Mouse (Mus musculus): Measurements from ENCODE around the gene Slc15a3. TPM values are rescaled to one million over a fixed set of nuclear protein-coding genes. Genes with fewer than 3 reads are reported as not detected.
A peak's percentile ranks its signal among the peaks of the same experiment; 100 is the strongest.

Gene Slc15a3
- polyA plus RNA-seq, 1 experiment from 2014 or later = 1.2 TPM

DNA sequence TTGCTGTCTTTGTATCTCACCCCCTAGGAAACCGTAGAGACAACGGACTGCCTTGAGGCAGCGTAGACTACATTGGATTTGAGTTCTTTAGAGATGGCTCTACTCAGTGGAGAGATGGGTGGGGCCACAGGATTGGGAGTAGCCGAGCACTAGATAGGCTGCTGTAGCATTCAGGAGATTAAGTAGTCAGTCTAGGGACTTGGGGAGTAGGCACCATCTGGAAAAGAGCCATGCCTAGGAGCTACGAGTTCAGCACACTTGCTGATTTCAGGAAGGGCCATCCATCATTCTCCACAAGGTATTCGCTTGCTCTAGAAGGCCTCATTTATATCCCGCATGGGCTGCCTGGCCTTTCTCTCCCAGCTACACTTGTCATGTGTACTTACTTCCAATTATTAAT lies 6.6 kb downstream of the Slc15a3 start:
- H3K4me2 ChIP-seq = no peak overlapping the region
- H3K9me3 ChIP-seq (replicated peaks) = no peaks in the 10 kb centered on the region
- H3K27me3 ChIP-seq = peaks cover 16% of the 10 kb centered on the region
- H3K9ac ChIP-seq = no peak overlapping the region
- ATAC-seq (ENCODE audit: insufficient read depth) = no peak
- H3K4me3 ChIP-seq (replicated peaks) = no peak overlapping the region
- H3K4me1 ChIP-seq (replicated peaks) = peaks cover 4% of the 10 kb centered on the region; the same call in 1 of the 2 replicates
- WGBS (ENCODE audit: insufficient replicate concordance) = 64% methylated on average over 7 of the region's 7 CpGs
- H3K27ac ChIP-seq (replicated peaks) = no peak overlapping the region
- H3K36me3 ChIP-seq (replicated peaks) = no peaks in the 10 kb centered on the region

DNA sequence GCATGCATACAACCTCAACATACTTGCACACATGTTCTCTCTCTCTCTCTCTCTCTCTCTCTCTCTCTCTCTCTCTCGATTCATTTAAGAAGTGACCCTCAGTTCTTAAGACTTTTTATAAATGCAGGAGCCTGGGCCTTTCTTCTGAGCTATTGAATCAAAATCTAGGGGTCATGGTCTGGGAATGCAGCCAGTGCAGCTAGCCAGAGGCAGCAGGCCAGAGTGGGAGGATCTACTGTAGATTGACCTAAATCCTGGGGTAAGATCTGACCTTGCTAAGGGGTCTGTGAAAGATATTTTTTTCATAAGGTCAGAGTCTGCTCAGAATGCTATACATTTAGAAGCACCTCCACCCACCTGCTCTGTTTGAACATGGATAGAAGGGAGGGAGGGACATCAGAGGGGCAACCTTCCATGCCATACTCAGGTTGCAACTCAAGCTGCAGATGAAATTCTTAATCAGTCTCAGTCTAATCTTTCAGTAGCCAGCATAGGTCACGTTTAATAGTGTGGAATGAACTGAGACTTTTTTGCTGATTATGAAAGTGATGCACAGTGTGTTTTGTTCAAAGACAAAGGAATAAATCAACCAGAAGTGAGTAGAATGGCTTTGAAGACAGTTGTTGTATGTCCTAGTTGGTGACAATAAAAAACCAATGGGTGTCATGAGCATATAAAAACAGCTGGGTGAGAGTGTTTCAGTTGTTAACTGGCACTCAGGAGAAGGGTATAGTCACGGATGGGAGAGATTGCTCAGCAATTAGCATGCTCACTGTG lies 8.0 kb downstream of the Slc15a3 start:
- no peaks in the 10 kb centered on the region for H3K9me3 ChIP-seq (replicated peaks)
- peaks cover 8% of the 10 kb centered on the region for H3K27me3 ChIP-seq
- no peak overlapping the region for H3K9ac ChIP-seq
- no peak for ATAC-seq (ENCODE audit: insufficient read depth)
- H3K4me1 ChIP-seq (replicated peaks) = no peaks in the 10 kb centered on the region
- H3K4me2 ChIP-seq = no peak overlapping the region
- no peak overlapping the region for H3K27ac ChIP-seq (replicated peaks)
- no peaks in the 10 kb centered on the region for H3K36me3 ChIP-seq (replicated peaks)
- WGBS (ENCODE audit: insufficient replicate concordance) = 42% methylated on average over 3 of the region's 3 CpGs
- H3K4me3 ChIP-seq (replicated peaks) = no peak overlapping the region

DNA sequence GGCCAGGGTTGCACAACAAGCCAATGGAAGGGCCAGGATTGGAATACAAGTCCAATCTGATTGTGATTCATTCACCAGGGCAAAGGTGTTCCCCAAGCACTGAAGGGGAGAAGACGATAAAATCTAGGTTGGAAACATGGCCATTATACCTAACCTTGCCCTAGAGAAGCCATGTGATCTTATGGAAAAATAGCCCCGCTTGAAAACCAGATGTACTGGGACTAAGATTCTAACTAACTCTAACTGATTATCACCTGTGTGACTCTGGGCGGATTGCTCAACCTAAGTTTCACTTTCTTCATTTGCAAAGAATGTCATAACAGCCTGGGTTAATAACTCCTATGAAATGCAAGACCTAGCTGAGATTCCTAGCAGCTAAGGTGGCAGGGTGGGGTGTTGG lies 15.9 kb downstream of the Slc15a3 start:
- H3K4me3 ChIP-seq (replicated peaks) = no peak overlapping the region
- H3K4me1 ChIP-seq (replicated peaks) = no peaks in the 10 kb centered on the region
- H3K4me2 ChIP-seq = no peak overlapping the region
- ATAC-seq (ENCODE audit: insufficient read depth) = no peak
- no peaks in the 10 kb centered on the region for H3K9me3 ChIP-seq (replicated peaks)
- no peak overlapping the region for H3K9ac ChIP-seq
- no peaks in the 10 kb centered on the region for H3K36me3 ChIP-seq (replicated peaks)
- WGBS (ENCODE audit: insufficient replicate concordance) = 50% methylated on average over 3 of the region's 3 CpGs
- no peak overlapping the region for H3K27ac ChIP-seq (replicated peaks)
- H3K27me3 ChIP-seq = no peaks in the 10 kb centered on the region; the same call in 1 of the 2 replicates

DNA sequence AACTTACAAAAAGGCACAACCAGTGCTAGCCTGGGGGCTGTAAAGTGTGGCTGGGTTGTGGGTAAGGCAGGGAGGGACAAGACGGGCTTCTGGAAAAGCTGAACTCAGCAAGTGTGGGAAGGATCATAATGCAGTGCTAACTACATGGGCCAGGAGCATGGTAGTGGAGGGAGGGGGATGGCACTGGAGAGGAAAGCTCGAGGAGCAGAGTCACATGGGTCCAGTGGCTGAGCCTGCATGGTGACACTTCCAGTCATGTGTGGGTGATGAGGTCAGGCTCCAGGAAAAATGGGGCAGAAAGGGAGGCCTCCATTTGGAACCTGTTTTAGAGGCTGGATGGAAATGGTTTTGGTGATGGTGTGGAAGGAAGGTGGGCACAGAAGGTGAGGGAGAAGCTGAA lies 17.0 kb downstream of the Slc15a3 start:
- Histone ChIP-seq H3K9me3 (replicated peaks) (no peaks in the 10 kb centered on the region), H3K4me1 (replicated peaks) (no peaks in the 10 kb centered on the region), H3K27me3 (no peaks in the 10 kb centered on the region; the same call in 1 of the 2 replicates), H3K9ac (no peak overlapping the region), H3K4me2 (no peak overlapping the region), H3K36me3 (replicated peaks) (no peaks in the 10 kb centered on the region), H3K4me3 (replicated peaks) (no peak overlapping the region), H3K27ac (replicated peaks) (no peak overlapping the region)
- 39% methylated on average over 2 of the region's 2 CpGs for WGBS (ENCODE audit: insufficient replicate concordance)
- no peak for ATAC-seq (ENCODE audit: insufficient read depth)

DNA sequence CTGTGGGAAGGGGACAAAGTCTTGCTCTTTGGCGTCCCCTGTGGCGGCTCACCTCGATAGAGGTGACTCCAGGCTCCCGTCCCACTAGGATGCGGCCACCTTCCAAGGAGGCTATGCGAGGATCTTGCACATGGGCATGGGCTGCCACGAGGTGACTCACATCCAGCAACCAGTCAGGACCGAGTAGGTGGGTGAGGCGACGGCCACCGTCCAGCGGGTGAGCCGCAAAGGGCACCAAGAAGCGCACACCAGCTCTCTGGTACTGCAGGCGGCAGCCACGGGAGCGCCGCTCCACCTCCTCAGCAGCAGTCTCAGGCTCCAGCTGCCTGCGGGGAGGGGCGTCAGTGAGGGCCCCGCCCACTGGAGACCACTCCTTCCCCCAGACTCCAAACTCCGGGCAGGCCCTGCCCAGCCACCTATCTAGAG lies 20.6 kb downstream of the Slc15a3 start:
- Histone ChIP-seq H3K4me2 (no peak overlapping the region), H3K27me3 (no peaks in the 10 kb centered on the region), H3K27ac (replicated peaks) (no peak overlapping the region), H3K9me3 (replicated peaks) (no peaks in the 10 kb centered on the region), H3K4me1 (replicated peaks) (no peaks in the 10 kb centered on the region), H3K4me3 (replicated peaks) (no peak overlapping the region), H3K36me3 (replicated peaks) (no peaks in the 10 kb centered on the region), H3K9ac (no peak overlapping the region)
- 52% methylated on average over 22 of the region's 22 CpGs for WGBS (ENCODE audit: insufficient replicate concordance)
- no peak for ATAC-seq (ENCODE audit: insufficient read depth)

DNA sequence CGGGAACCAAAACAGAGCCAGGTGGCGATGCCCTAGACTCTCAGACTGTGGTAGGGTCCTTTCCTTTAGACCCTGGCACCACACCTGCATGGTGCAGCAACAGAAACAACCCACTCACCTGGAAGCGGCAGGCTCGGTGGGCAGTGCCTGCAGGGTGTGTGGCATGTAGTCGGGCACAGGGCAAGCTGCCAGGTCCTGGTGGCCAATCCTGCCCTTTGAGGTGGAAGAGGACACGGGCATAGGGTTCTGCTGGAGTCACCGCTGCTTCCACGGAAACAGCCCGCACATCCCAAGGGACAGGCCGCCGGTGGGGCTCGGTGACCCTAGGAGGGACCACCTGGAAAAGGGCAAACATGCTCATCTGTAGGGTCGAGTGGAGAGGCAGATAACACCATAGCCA lies 26.8 kb downstream of the Slc15a3 start:
- Histone ChIP-seq H3K4me1 (replicated peaks) (no peaks in the 10 kb centered on the region; the same call in none of the 2 replicates), H3K9ac (no peak overlapping the region), H3K27me3 (peaks cover 35% of the 10 kb centered on the region), H3K4me2 (no peak overlapping the region), H3K36me3 (replicated peaks) (no peaks in the 10 kb centered on the region), H3K27ac (replicated peaks) (no peak overlapping the region), H3K4me3 (replicated peaks) (no peak overlapping the region), H3K9me3 (replicated peaks) (no peaks in the 10 kb centered on the region)
- no peak for ATAC-seq (ENCODE audit: insufficient read depth)
- 69% methylated on average over 13 of the region's 13 CpGs for WGBS (ENCODE audit: insufficient replicate concordance)

DNA sequence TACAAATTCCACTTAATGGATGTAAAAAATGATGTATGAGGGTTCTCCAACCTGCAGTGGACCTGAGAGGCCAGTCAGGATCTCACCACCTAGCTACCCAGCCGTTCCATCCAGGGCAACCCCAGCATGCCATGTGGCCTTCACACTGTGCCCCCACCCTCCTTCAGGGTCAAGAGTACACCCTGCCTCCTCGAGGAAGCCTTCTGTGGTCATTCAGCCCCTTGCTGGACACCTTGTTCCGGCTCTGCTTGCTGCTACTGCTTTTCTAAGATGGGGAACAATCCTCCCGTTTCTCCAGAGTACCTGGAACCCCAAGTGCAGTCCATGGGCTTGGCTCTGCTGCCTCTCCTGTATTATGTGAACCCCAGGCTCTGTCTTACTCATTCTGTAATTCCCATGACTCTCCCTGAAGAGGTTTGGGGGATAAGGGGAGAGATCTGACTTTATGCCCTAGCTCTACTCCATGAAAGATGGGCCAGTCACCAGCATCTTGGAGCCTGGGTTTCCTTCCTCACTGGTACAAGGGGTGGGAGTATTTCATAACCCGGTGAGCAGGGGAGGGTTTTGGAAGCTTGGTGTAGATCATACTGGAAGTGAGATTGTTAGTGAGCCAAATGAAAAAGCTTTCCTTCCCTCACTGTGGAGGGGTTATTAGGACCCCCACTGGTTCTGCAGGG lies 28.6 kb downstream of the Slc15a3 start:
- no peak overlapping the region for H3K27ac ChIP-seq (replicated peaks)
- H3K9ac ChIP-seq = no peak overlapping the region
- H3K4me2 ChIP-seq = peak overlapping the region; percentile 62
- no peak for ATAC-seq (ENCODE audit: insufficient read depth)
- H3K36me3 ChIP-seq (replicated peaks) = peaks cover 3% of the 10 kb centered on the region
- no peaks in the 10 kb centered on the region; the same call in none of the 2 replicates for H3K4me1 ChIP-seq (replicated peaks)
- H3K27me3 ChIP-seq = peaks cover 35% of the 10 kb centered on the region
- peak overlapping the region; percentile 50; the same call in 1 of the 2 replicates for H3K4me3 ChIP-seq (replicated peaks)
- WGBS (ENCODE audit: insufficient replicate concordance) = 34% methylated on average over 5 of the region's 5 CpGs
- no peaks in the 10 kb centered on the region for H3K9me3 ChIP-seq (replicated peaks)

DNA sequence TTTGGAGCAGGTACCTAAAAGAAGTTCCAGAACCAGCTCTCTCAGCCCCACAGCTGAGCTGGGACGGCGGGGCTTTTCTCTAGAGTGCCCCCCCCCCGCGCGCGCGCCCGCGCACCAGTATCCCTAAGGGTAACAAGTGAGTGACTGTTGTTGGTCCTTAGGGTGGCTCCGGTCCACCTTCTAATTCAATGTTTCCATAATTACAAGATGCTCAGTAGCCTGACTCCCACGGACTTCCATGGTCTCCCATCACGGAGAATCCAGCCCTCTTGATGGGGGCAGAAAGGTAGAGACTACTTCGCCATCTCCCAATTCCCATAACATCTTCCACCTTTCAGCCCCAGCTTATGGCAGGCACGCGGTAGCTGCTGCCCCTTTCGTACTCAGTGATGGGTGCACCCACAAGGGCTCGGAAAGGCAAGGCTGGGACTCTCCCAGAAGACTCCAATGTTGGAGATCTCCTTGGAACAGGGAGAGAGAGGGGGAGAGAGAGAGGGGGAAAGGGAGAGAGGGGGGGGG lies 29.2 kb downstream of the Slc15a3 start:
- Histone ChIP-seq H3K36me3 (replicated peaks) (peaks cover 9% of the 10 kb centered on the region), H3K27ac (replicated peaks) (no peak overlapping the region), H3K9me3 (replicated peaks) (no peaks in the 10 kb centered on the region), H3K4me2 (peak overlapping the region; percentile 62), H3K27me3 (peaks cover 35% of the 10 kb centered on the region), H3K4me3 (replicated peaks) (peak overlapping the region; percentile 50), H3K4me1 (replicated peaks) (no peaks in the 10 kb centered on the region; the same call in none of the 2 replicates), H3K9ac (no peak overlapping the region)
- WGBS (ENCODE audit: insufficient replicate concordance) = 3% methylated on average over 17 of the region's 17 CpGs
- ATAC-seq (ENCODE audit: insufficient read depth) = no peak

DNA sequence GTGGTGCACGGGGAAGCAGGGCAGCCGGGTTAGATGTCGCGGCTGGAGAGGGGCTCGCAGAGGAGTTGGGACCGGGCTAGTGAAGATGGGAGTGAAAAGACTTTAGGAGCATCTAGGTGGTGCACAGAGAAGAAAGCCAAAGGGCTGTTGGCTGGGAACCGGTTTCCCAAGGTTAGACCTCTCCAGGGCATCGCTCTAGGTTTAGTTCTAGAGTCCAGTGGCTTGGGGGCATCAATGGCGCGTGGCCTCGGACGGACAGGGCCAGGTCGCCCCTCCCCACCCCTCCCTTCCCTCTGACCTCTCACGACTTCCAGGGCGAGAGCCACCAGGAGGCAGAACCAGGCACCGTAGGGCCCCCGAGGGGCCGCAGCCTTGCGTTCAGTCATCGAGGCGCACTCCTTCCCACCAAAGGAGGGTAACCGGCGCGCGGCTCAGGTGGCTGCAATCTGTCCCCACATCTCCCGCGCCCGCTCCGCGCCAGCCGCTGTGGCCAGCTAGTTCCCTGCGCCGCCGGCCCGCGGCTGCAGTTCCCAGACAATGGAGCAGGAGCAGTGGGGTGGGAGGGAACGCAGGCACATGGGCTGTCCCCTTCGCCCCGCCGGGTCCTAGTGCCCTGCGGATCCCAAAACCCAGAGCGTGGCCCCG lies 29.8 kb downstream of the Slc15a3 start:
- ATAC-seq (ENCODE audit: insufficient read depth) = peak; percentile 60
- Histone ChIP-seq H3K27ac (replicated peaks) (no peak overlapping the region), H3K36me3 (replicated peaks) (peaks cover 12% of the 10 kb centered on the region), H3K4me2 (peak overlapping the region; percentile 62), H3K9ac (peak overlapping the region; percentile 21; the same call in 1 of the 2 replicates), H3K4me3 (replicated peaks) (peak overlapping the region; percentile 50), H3K27me3 (peaks cover 35% of the 10 kb centered on the region), H3K4me1 (replicated peaks) (no peaks in the 10 kb centered on the region; the same call in none of the 2 replicates), H3K9me3 (replicated peaks) (no peaks in the 10 kb centered on the region)
- WGBS (ENCODE audit: insufficient replicate concordance) = under 1% methylated on average over 43 of the region's 43 CpGs

DNA sequence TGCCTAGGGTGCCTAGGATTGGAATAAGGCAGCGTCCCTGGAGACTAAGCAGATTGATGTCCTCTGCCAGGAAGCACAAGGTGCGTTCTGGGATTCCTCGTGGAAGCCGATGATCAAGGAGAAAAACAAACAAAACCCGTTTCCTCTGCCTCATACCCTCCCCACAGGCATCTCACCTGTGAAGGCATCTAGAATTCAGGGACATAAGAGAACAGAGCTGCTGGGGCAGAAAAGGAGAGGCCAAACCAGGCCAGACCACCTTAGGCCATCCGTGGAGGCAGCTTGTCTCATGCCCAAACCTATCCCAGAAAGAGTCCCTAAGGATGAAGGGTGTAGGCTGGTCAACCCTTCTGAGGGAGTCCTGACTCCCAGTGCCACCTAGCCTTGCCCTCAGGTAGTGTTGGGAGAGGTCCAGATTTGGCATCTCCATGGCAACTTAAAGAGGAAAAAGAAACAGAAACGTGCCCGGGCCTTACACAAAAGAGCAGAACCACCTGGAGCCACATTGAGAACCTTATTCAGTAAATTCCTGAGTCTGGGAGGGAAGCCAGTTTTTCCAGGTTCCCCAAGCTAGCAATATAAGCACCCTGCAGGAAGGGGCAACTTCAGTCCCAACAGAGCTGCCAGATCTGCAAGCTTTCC lies 30.5 kb downstream of the Slc15a3 start, which contains the start of gene Tmem132a:
Gene Tmem132a, minus strand, starts transcription at position 55 of the 642 bp plus-strand sequence.
- H3K9me3 ChIP-seq (replicated peaks) = no peaks in the 10 kb centered on the region
- peak within 1 kb of the TSS; percentile 62 for H3K4me2 ChIP-seq
- H3K4me1 ChIP-seq (replicated peaks) = no peaks in the 10 kb centered on the region; the same call in none of the 2 replicates
- whole genome bisulfite sequencing (ENCODE audit: insufficient replicate concordance) = 10% methylated on average over 8 of the region's 8 CpGs
- peak within 1 kb of the TSS; percentile 50 for H3K4me3 ChIP-seq (replicated peaks)
- ATAC-seq (ENCODE audit: insufficient read depth) = no peak
- peak within 1 kb of the TSS; percentile 21; the same call in 1 of the 2 replicates for H3K9ac ChIP-seq
- peaks cover 12% of the 10 kb centered on the region for H3K36me3 ChIP-seq (replicated peaks)
- H3K27ac ChIP-seq (replicated peaks) = no peak within 1 kb of the TSS
- peaks cover 35% of the 10 kb centered on the region for H3K27me3 ChIP-seq

All from liver, embryonic 15.5 days (tissue).